19 mouse cellular contexts compared by ENCODE assay signal in the genomic region with DNA sequence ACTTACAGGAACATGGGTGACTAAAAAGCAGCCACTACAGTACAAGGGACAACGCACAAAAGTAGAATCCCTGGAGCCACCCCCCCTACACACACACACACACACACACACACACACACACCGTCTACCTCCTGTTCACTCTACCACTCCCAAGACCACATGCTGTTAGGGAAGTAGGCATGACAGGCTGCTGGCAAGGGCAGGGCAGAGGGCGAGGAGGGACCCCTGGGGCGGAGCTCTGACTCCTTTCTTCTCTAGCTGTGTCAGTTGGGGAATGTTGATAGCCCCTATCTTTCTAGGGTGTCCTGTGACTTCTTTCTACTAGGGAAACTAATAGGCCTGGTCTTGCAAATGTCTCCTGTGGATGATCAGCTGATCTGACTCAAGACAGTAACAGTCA. TPM values are rescaled to one million over a fixed set of nuclear protein-coding genes. Genes with fewer than 3 reads are reported as not detected.
DNase-seq lines count a peak whose midpoint lies in the region; ATAC-seq and TF ChIP-seq lines count a peak whose summit lies in the region.
"Had no signal": no experiment of that assay in that cellular context is flagged by ENCODE, and none has a peak within 500 bp of the region (broad histone marks: within the 10 kb centered on the region; RNA-seq: fewer than 3 reads in every experiment).

No protein-coding gene starts in this region.

- no peak for TF ChIP-seq CTCF in liver, embryonic 14.5 days (IDR thresholded peaks at IDR 0.05; ENCODE audit: low read depth)
- TF ChIP-seq CTCF in midbrain, postnatal 0 days (IDR thresholded peaks at IDR 0.05), result no peak

- H3K4me3 ChIP-seq in neural tube, embryonic 15.5 days (replicated peaks), result no peak overlapping the region
- H3K4me3 ChIP-seq in liver, embryonic 14.5 days (ENCODE audit: insufficient read depth in 1 of 2, low read depth in 2 of 2, low read length in 2 of 2), result no peak overlapping the region
- H3K4me3 ChIP-seq in midbrain, postnatal 0 days (ENCODE audit: low read depth, low read length), result no peak overlapping the region
- H3K4me3 ChIP-seq: left cerebral cortex, adult 2 months; stomach, embryonic 15.5 days had no signal

- no peak overlapping the region for H3K9ac ChIP-seq in neural tube, embryonic 15.5 days (replicated peaks)
- H3K9ac ChIP-seq in liver, embryonic 14.5 days (replicated peaks), result no peak overlapping the region
- no peak overlapping the region for H3K9ac ChIP-seq in midbrain, postnatal 0 days (replicated peaks; ENCODE audit: low read length, poor library complexity, severe bottlenecking)
- H3K9ac ChIP-seq: hindbrain, embryonic 14.5 days; stomach, embryonic 15.5 days had no signal

- TF ChIP-seq EP300 in liver, embryonic 14.5 days (IDR thresholded peaks at IDR 0.05; ENCODE audit: low read depth), result no peak

- H3K4me1 ChIP-seq in neural tube, embryonic 15.5 days, result peaks cover 31% of the 10 kb centered on the region
- peaks cover 0 to 7% of the 10 kb centered on the region in 2 experiments; a peak in 1 of 4 replicates for H3K4me1 ChIP-seq in liver, embryonic 14.5 days (replicated peaks; ENCODE audit: control insufficient read depth in 2 of 2, insufficient read depth in 2 of 2, low read length in 1 of 2)
- H3K4me1 ChIP-seq in midbrain, postnatal 0 days (ENCODE audit: insufficient read depth, low read length), result peaks cover 11% of the 10 kb centered on the region; the same call in 1 of the 2 replicates

- DNase-seq in heart, adult 11 months, result peak; percentile 92
- no peak for DNase-seq in heart, adult 8-10 months (ENCODE audit: low spot score)
- peak; percentile 9 for DNase-seq in neural tube, embryonic 10.5 days (ENCODE audit: extremely low spot score, low spot score)
- DNase-seq in liver, embryonic 14.5 days (ENCODE audit: low read depth in 3 of 3, low spot score in 3 of 3), result no peak
- peak; percentile 32 for DNase-seq in testis, postnatal 10 days (ENCODE audit: low spot score)
- DNase-seq in midbrain, postnatal 0 days (ENCODE audit: low spot score), result no peak
- no peak for DNase-seq in thymus, adult 18-20 months
- DNase-seq: adrenal gland, adult 2 months; cerebellum, adult 2 months; gastrocnemius, postnatal 36 days; kidney, adult 18-20 months; kidney, postnatal 25 days; right cerebral cortex, postnatal 25 days; thymus, postnatal 4 days had no signal

- peaks cover 8% of the 10 kb centered on the region for H3K36me3 ChIP-seq in neural tube, embryonic 15.5 days
- no peaks in the 10 kb centered on the region for H3K36me3 ChIP-seq in liver, embryonic 14.5 days (replicated peaks; ENCODE audit: control insufficient read depth, insufficient read depth, low read depth)
- peaks cover 7% of the 10 kb centered on the region; the same call in 1 of the 2 replicates for H3K36me3 ChIP-seq in midbrain, postnatal 0 days (ENCODE audit: insufficient read depth, low read length)
- H3K36me3 ChIP-seq: stomach, embryonic 15.5 days had no signal

- H3K4me2 ChIP-seq in neural tube, embryonic 15.5 days, result no peak overlapping the region
- no peak overlapping the region for H3K4me2 ChIP-seq in liver, embryonic 14.5 days (ENCODE audit: low read depth)
- no peak overlapping the region for H3K4me2 ChIP-seq in midbrain, postnatal 0 days (ENCODE audit: low read depth, low read length, poor library complexity, severe bottlenecking)
- H3K4me2 ChIP-seq: hindbrain, embryonic 14.5 days; stomach, embryonic 15.5 days had no signal

- no peak overlapping the region for H3K27ac ChIP-seq in neural tube, embryonic 15.5 days (replicated peaks)
- H3K27ac ChIP-seq in liver, embryonic 14.5 days, result no peak overlapping the region
- H3K27ac ChIP-seq in midbrain, postnatal 0 days (ENCODE audit: low read depth, low read length), result no peak overlapping the region
- H3K27ac ChIP-seq: hindbrain, embryonic 14.5 days; left cerebral cortex, adult 2 months; stomach, embryonic 15.5 days had no signal

- 62% methylated on average over 4 of the region's 4 CpGs for whole genome bisulfite sequencing in neural tube, embryonic 15.5 days
- WGBS in liver, embryonic 14.5 days (ENCODE audit: insufficient replicate concordance), result 22% methylated on average over 4 of the region's 4 CpGs
- WGBS in midbrain, postnatal 0 days, result 74% methylated on average over 4 of the region's 4 CpGs

- H3K27me3 ChIP-seq in neural tube, embryonic 15.5 days (replicated peaks), result 0 out of 2 replicates have a peak, but pooled peaks cover 4% of the 10 kb centered on the region
- H3K27me3 ChIP-seq in liver, embryonic 14.5 days (ENCODE audit: control insufficient read depth, insufficient read depth, low read length), result peaks cover 17% of the 10 kb centered on the region
- 0 out of 2 replicates have a peak, but pooled peaks cover 4% of the 10 kb centered on the region for H3K27me3 ChIP-seq in midbrain, postnatal 0 days (ENCODE audit: insufficient read depth, low read length)
- H3K27me3 ChIP-seq: stomach, embryonic 15.5 days had no signal

- no peak for ATAC-seq in neural tube, embryonic 15.5 days (ENCODE audit: low FRiP score)
- peak; percentile 42 for ATAC-seq in liver, embryonic 14.5 days (ENCODE audit: insufficient read depth)
- ATAC-seq in midbrain, postnatal 0 days (ENCODE audit: low FRiP score), result no peak

- no peaks in the 10 kb centered on the region for H3K9me3 ChIP-seq in neural tube, embryonic 15.5 days (replicated peaks)
- H3K9me3 ChIP-seq in liver, embryonic 14.5 days (ENCODE audit: control insufficient read depth, low read length), result no peaks in the 10 kb centered on the region
- no peaks in the 10 kb centered on the region for H3K9me3 ChIP-seq in midbrain, postnatal 0 days (ENCODE audit: low read length)
- H3K9me3 ChIP-seq: stomach, embryonic 15.5 days had no signal

RNA-seq across cellular contexts. Expression of gene Fam217b, which starts 2.6 kb away (rescaled TPM):
- total RNA-seq in heart, adult 8-10 months (2022), result 10 to 100 TPM; 11.1 to 14.3 (median 12.6) TPM
- polyA plus RNA-seq in neural tube, embryonic 15.5 days (2015; fragmentation: Nextera tagmentation; extraction: Ambion mirVana), result 15.7 and 19.9 TPM in 2 replicates
- polyA plus RNA-seq in liver, embryonic 14.5 days (2012; rRNA removed), result 0.29 and 0.38 TPM in 2 replicates
- polyA plus RNA-seq in liver, embryonic 14.5 days (2014; fragmentation: Nextera tagmentation; extraction: Ambion mirVana), result 0.50 and 0.82 TPM in 2 replicates
- total RNA-seq in midbrain, postnatal 0 days (2014; rRNA removed), result 24.1 and 25.8 TPM in 2 replicates
- 26.4 and 28.1 TPM in 2 replicates for polyA plus RNA-seq in midbrain, postnatal 0 days (2015; fragmentation: Nextera tagmentation; extraction: Ambion mirVana)

RNA-seq across cellular contexts. Expression of gene Ppp1r3d, which starts 2.7 kb away (rescaled TPM):
- 10 to 100 TPM; 12.9 to 16.3 (median 14.8) TPM for total RNA-seq in heart, adult 8-10 months (2022)
- polyA plus RNA-seq in neural tube, embryonic 15.5 days (2015; fragmentation: Nextera tagmentation; extraction: Ambion mirVana), result 6.7 and 8.3 TPM in 2 replicates
- polyA plus RNA-seq in liver, embryonic 14.5 days (2012; rRNA removed), result 0.45 and 0.47 TPM in 2 replicates
- polyA plus RNA-seq in liver, embryonic 14.5 days (2014; fragmentation: Nextera tagmentation; extraction: Ambion mirVana), result 0.42 and 0.52 TPM in 2 replicates
- 11.3 and 16.6 TPM in 2 replicates for total RNA-seq in midbrain, postnatal 0 days (2014; rRNA removed)
- polyA plus RNA-seq in midbrain, postnatal 0 days (2015; fragmentation: Nextera tagmentation; extraction: Ambion mirVana), result 4.6 TPM in 2 replicates

RNA-seq across cellular contexts. Expression of gene Sycp2, which starts 9.5 kb away (rescaled TPM):
- 1 to 10 TPM in 3 of 4 experiments, under 1 TPM in 1; 0.63 to 2.3 (median 1.4) TPM for total RNA-seq in heart, adult 8-10 months (2022)
- polyA plus RNA-seq in neural tube, embryonic 15.5 days (2015; fragmentation: Nextera tagmentation; extraction: Ambion mirVana), result 0.32 TPM in 2 replicates
- 0.02 TPM in 2 replicates for polyA plus RNA-seq in liver, embryonic 14.5 days (2012; rRNA removed)
- polyA plus RNA-seq in liver, embryonic 14.5 days (2014; fragmentation: Nextera tagmentation; extraction: Ambion mirVana), result not detected in 2 replicates
- total RNA-seq in midbrain, postnatal 0 days (2014; rRNA removed), result 0.44 and 0.52 TPM in 2 replicates
- 0.36 and 0.44 TPM in 2 replicates for polyA plus RNA-seq in midbrain, postnatal 0 days (2015; fragmentation: Nextera tagmentation; extraction: Ambion mirVana)
- total RNA-seq: liver, adult 2 months had no signal
- polyA plus RNA-seq: adrenal gland, adult 2 months; liver, adult 2 months had no signal

RNA-seq across cellular contexts. Expression of gene Cdh26, which starts 13.4 kb away (rescaled TPM):
- not detected for total RNA-seq in heart, adult 8-10 months (2022)
- polyA plus RNA-seq in neural tube, embryonic 15.5 days (2015; fragmentation: Nextera tagmentation; extraction: Ambion mirVana), result 0.08 and 0.15 TPM in 2 replicates
- polyA plus RNA-seq in liver, embryonic 14.5 days (2012; rRNA removed), result 0.10 and 0.15 TPM in 2 replicates
- polyA plus RNA-seq in liver, embryonic 14.5 days (2014; fragmentation: Nextera tagmentation; extraction: Ambion mirVana), result 0.09 and 0.14 TPM in 2 replicates
- 0.49 and 11.5 TPM in 2 replicates for total RNA-seq in midbrain, postnatal 0 days (2014; rRNA removed)
- 0.29 and 0.32 TPM in 2 replicates for polyA plus RNA-seq in midbrain, postnatal 0 days (2015; fragmentation: Nextera tagmentation; extraction: Ambion mirVana)
- total RNA-seq: adrenal gland, adult 2 months; gastrocnemius, postnatal 36 days; liver, adult 2 months had no signal
- polyA plus RNA-seq: adrenal gland, adult 2 months; liver, adult 2 months had no signal

Comparison
In these comparisons a context has a peak if more than half of its experiments do, and no peak if none do; other contexts are left out.
1. DNase-seq: peak in heart, adult 11 months (single experiment), neural tube, embryonic 10.5 days (single experiment) and testis, postnatal 10 days (single experiment); none in heart, adult 8-10 months (single experiment), liver, embryonic 14.5 days (0 of 3), midbrain, postnatal 0 days (single experiment) and thymus, adult 18-20 months (0 of 2).